Comparison of ENCODE assay signal across 32 mouse cellular contexts in genomic region chr9:43191561-43191960, GRCm38 (mm10). TPM values are rescaled to one million over a fixed set of nuclear protein-coding genes. Genes with fewer than 3 reads are reported as not detected.
"Had no signal": no experiment of that assay in that cellular context is flagged by ENCODE, and none has a peak within 500 bp of the region (broad histone marks: within the 10 kb centered on the region; RNA-seq: fewer than 3 reads in every experiment).

No protein-coding gene starts in this region.

- H3K4me1 ChIP-seq: embryonic facial prominence, embryonic 13.5 days; embryonic facial prominence, embryonic 15.5 days had no signal

- H3K9me3 ChIP-seq: embryonic facial prominence, embryonic 10.5 days; embryonic facial prominence, embryonic 12.5 days; embryonic facial prominence, embryonic 13.5 days; embryonic facial prominence, embryonic 15.5 days; forebrain, embryonic 10.5 days; forebrain, embryonic 12.5 days; forebrain, embryonic 13.5 days; forebrain, embryonic 15.5 days had no signal

- H3K4me3 ChIP-seq: embryonic facial prominence, embryonic 10.5 days; embryonic facial prominence, embryonic 12.5 days; embryonic facial prominence, embryonic 13.5 days; embryonic facial prominence, embryonic 15.5 days; erythroblast, embryonic 14.5 days; forebrain, embryonic 10.5 days; forebrain, embryonic 12.5 days; forebrain, embryonic 13.5 days; forebrain, embryonic 15.5 days; gastrocnemius, adult 2 months; heart, adult 2 months had no signal

- H3K27me3 ChIP-seq: forebrain, embryonic 15.5 days had no signal

- DNase-seq: cerebellum, adult 9-11 months; cerebellum, postnatal 10 days; cerebellum, postnatal 14 days; cerebellum, postnatal 25 days; cerebellum, postnatal 36 days; embryo, embryonic 11 days; forebrain, postnatal 0 days; gastrocnemius, adult 2 months; gastrocnemius, postnatal 10 days; gastrocnemius, postnatal 14 days; gastrocnemius, postnatal 25 days; gastrocnemius, postnatal 36 days; heart, adult 11 months; heart, adult 18-20 months; heart, adult 2 months had no signal

- H3K4me2 ChIP-seq: embryonic facial prominence, embryonic 12.5 days; embryonic facial prominence, embryonic 13.5 days; embryonic facial prominence, embryonic 15.5 days; forebrain, embryonic 12.5 days; forebrain, embryonic 13.5 days; forebrain, embryonic 15.5 days had no signal

- H3K9ac ChIP-seq: embryonic facial prominence, embryonic 12.5 days; embryonic facial prominence, embryonic 13.5 days; embryonic facial prominence, embryonic 15.5 days; forebrain, embryonic 12.5 days; forebrain, embryonic 13.5 days; forebrain, embryonic 15.5 days; forebrain, postnatal 0 days had no signal

- H3K36me3 ChIP-seq: embryonic facial prominence, embryonic 10.5 days; embryonic facial prominence, embryonic 12.5 days; embryonic facial prominence, embryonic 13.5 days; embryonic facial prominence, embryonic 15.5 days; forebrain, embryonic 10.5 days; forebrain, embryonic 12.5 days; forebrain, embryonic 15.5 days had no signal

- H3K27ac ChIP-seq: embryonic facial prominence, embryonic 10.5 days; embryonic facial prominence, embryonic 12.5 days; embryonic facial prominence, embryonic 13.5 days; embryonic facial prominence, embryonic 15.5 days; forebrain, embryonic 10.5 days; forebrain, embryonic 12.5 days; forebrain, embryonic 13.5 days; forebrain, embryonic 15.5 days; gastrocnemius, adult 2 months; heart, adult 2 months had no signal

- ATAC-seq: forebrain, embryonic 13.5 days; forebrain, embryonic 14.5 days; forebrain, embryonic 15.5 days; forebrain, embryonic 16.5 days; forebrain, postnatal 0 days had no signal

RNA-seq across cellular contexts. Expression of gene Pou2f3, which starts 18.6 kb away (rescaled TPM):
- total RNA-seq: common myeloid progenitor, adult 5-6 weeks; forebrain, postnatal 0 days; gastrocnemius, adult 8-10 months; gastrocnemius, postnatal 25 days; gastrocnemius, postnatal 36 days; granulocyte monocyte progenitor cell, adult 5-6 weeks; heart, adult 2 months; heart, adult 8-10 months had no signal
- polyA plus RNA-seq: embryonic facial prominence, embryonic 10.5 days; embryonic facial prominence, embryonic 11.5 days; erythroblast, embryonic 14.5 days; forebrain, embryonic 10.5 days; forebrain, embryonic 11.5 days; forebrain, embryonic 12.5 days; forebrain, embryonic 13.5 days; forebrain, embryonic 14.5 days; forebrain, embryonic 15.5 days; forebrain, embryonic 16.5 days; forebrain, postnatal 0 days had no signal
